Mouse (Mus musculus) stomach, embryonic 15.5 days (tissue): ENCODE results near the gene Rap1a. TPM values are rescaled to one million over a fixed set of nuclear protein-coding genes. Genes with fewer than 3 reads are reported as not detected.
"Not testable (repeated sequence)": the region's sequence is repeated elsewhere in the genome, so short reads cannot be mapped to it uniquely, and the experiment has no call there.

Experiments
- ATAC-seq: fragments of 200-750 bp; cut with Nextera tagmentation; 2 replicates; pipeline ENCODE4 v1.8.0; 2017; ENCODE audit warnings: low read depth, moderate number of reproducible peaks, moderate TSS enrichment; ENCODE audit not compliant: insufficient read depth, low FRiP score
- H3K27ac ChIP-seq: fragments of 300-500 bp; sonication (generic); 2 replicates; pipeline ENCODE4 v1.5.1; 2015; ENCODE audit warnings: mild to moderate bottlenecking, inconsistent platforms
- H3K27me3 ChIP-seq: fragments of 300-500 bp; sonication (generic); replicated peaks from 2 replicates; pipeline ENCODE4 v1.6.1; 2015; ENCODE audit warnings: inconsistent platforms
- H3K36me3 ChIP-seq: fragments of 300-500 bp; sonication (generic); 2 replicates; pipeline ENCODE4 v1.6.1; 2015; ENCODE audit warnings: inconsistent platforms
- H3K4me1 ChIP-seq: fragments of 300-500 bp; sonication (generic); 2 replicates; pipeline ENCODE4 v1.6.1; 2015; ENCODE audit warnings: inconsistent platforms
- H3K4me2 ChIP-seq: fragments of 300-500 bp; sonication (generic); 2 replicates; pipeline ENCODE4 v1.6.1; 2015; ENCODE audit warnings: mild to moderate bottlenecking, inconsistent platforms
- H3K4me3 ChIP-seq: fragments of 300-500 bp; sonication (generic); replicated peaks from 2 replicates; pipeline ENCODE4 v1.5.1; 2015; ENCODE audit warnings: inconsistent platforms
- H3K9ac ChIP-seq: fragments of 300-500 bp; sonication (generic); 2 replicates; pipeline ENCODE4 v1.6.1; 2015; ENCODE audit warnings: inconsistent platforms
- H3K9me3 ChIP-seq: fragments of 300-500 bp; sonication (generic); 2 replicates; pipeline ENCODE4 v1.6.1; 2016; ENCODE audit warnings: inconsistent platforms
- WGBS: fragments of 180-500 bp; shearing (Covaris S2); methylation state at CpG from one replicate; pipeline ENCODE4 v1.1.7; 2015; 5-methylcytosine and 5-hydroxymethylcytosine counted together
- polyA plus RNA-seq: library from polyadenylated mRNA; unstranded; fragments of >200 nt; fragmentation: Nextera tagmentation; extraction: Ambion mirVana; gene quantifications from 2 replicates; pipeline ENCODE4 v1.2.1, GENCODE M21; 2015

Rap1a gene
- polyA plus RNA-seq, 1 experiment from 2014 or later: 141 TPM

GRCm38 (mm10) chr3:105711741-105712140 lies 89.4 kb downstream of the Rap1a start:
- Histone ChIP-seq H3K27me3 (no peaks in the 10 kb centered on the region), H3K4me2 (no peak overlapping the region), H3K9me3 (no peaks in the 10 kb centered on the region), H3K27ac (no peak overlapping the region), H3K4me3 (no peak overlapping the region), H3K9ac (no peak overlapping the region), H3K36me3 (no peaks in the 10 kb centered on the region), H3K4me1 (peaks cover 13% of the 10 kb centered on the region; the same call in 1 of the 2 replicates)
- WGBS: 62% methylated on average over 7 of the region's 7 CpGs
- ATAC-seq: peak; percentile 56; the same call in 1 of the 2 replicates

- WGBS: 49% methylated on average over 6 of the region's 6 CpGs
- H3K4me3 ChIP-seq: no peak overlapping the region
- no peak for ATAC-seq
Measured at GRCm38 (mm10) chr3:105710246-105710645, 90.9 kb downstream of the Rap1a start.

GRCm38 (mm10) chr3:105707590-105707989 lies 93.5 kb downstream of the Rap1a start:
- H3K4me3 ChIP-seq: no peak overlapping the region
- no peak overlapping the region for H3K27ac ChIP-seq
- H3K9me3 ChIP-seq: no peaks in the 10 kb centered on the region
- H3K27me3 ChIP-seq: no peaks in the 10 kb centered on the region; the same call in 1 of the 2 replicates
- no peaks in the 10 kb centered on the region for H3K36me3 ChIP-seq
- no peak for ATAC-seq
- H3K4me2 ChIP-seq: no peak overlapping the region
- H3K9ac ChIP-seq: no peak overlapping the region
- H3K4me1 ChIP-seq: peaks cover 21% of the 10 kb centered on the region
- 36% methylated on average over 7 of the region's 7 CpGs for WGBS

More at GRCm38 (mm10) chr3:105710246-105710645, 90.9 kb downstream of the Rap1a start:
- Histone ChIP-seq H3K9me3 (no peaks in the 10 kb centered on the region), H3K36me3 (no peaks in the 10 kb centered on the region), H3K4me1 (peaks cover 13% of the 10 kb centered on the region), H3K27ac (0 out of 2 replicates have a peak overlapping the region, but pooled peaks have one; percentile 4), H3K27me3 (no peaks in the 10 kb centered on the region), H3K9ac (no peak overlapping the region), H3K4me2 (no peak overlapping the region)

- peak overlapping the region; percentile 48; the same call in 1 of the 2 replicates for H3K4me3 ChIP-seq
- H3K36me3 ChIP-seq: no peaks in the 10 kb centered on the region
- no peak overlapping the region for H3K9ac ChIP-seq
- no peaks in the 10 kb centered on the region; the same call in 1 of the 2 replicates for H3K27me3 ChIP-seq
- peaks cover 21% of the 10 kb centered on the region for H3K4me1 ChIP-seq
- WGBS: 46% methylated on average over 4 of the region's 4 CpGs
- no peaks in the 10 kb centered on the region for H3K9me3 ChIP-seq
- peak overlapping the region; percentile 88; the same call in 1 of the 2 replicates for H3K4me2 ChIP-seq
- no peak overlapping the region for H3K27ac ChIP-seq
- ATAC-seq: no peak
Measured at GRCm38 (mm10) chr3:105706366-105707020, 94.6 kb downstream of the Rap1a start.

GRCm38 (mm10) chr3:105705561-105705960 lies 95.6 kb downstream of the Rap1a start:
- H3K27me3 ChIP-seq: no peaks in the 10 kb centered on the region; the same call in 1 of the 2 replicates
- H3K9me3 ChIP-seq: no peaks in the 10 kb centered on the region
- no peak for ATAC-seq
- peaks cover 21% of the 10 kb centered on the region for H3K4me1 ChIP-seq
- H3K27ac ChIP-seq: peak overlapping the region; percentile 69; the same call in 1 of the 2 replicates
- peak overlapping the region; percentile 48 for H3K4me3 ChIP-seq
- peak overlapping the region; percentile 88 for H3K4me2 ChIP-seq
- H3K36me3 ChIP-seq: no peaks in the 10 kb centered on the region
- 37% methylated on average over 3 of the region's 3 CpGs for WGBS
- peak overlapping the region; percentile 17; the same call in 1 of the 2 replicates for H3K9ac ChIP-seq

- under 1% methylated on average over 28 of the region's 28 CpGs for WGBS
Measured at GRCm38 (mm10) chr3:105705061-105705549, 96.0 kb downstream of the Rap1a start.

GRCm38 (mm10) chr3:105704031-105705008 lies 96.8 kb downstream of the Rap1a start, which contains the start of gene Inka2:
Inka2 (plus strand) TSS chr3:105704599.
- Histone ChIP-seq H3K4me2 (peak within 1 kb of the TSS; percentile 88), H3K27ac (peak within 1 kb of the TSS; percentile 69; the same call in 1 of the 2 replicates), H3K36me3 (no peaks in the 10 kb centered on the region), H3K27me3 (no peaks in the 10 kb centered on the region; the same call in 1 of the 2 replicates), H3K9me3 (no peaks in the 10 kb centered on the region), H3K9ac (peak within 1 kb of the TSS; percentile 17), H3K4me3 (peak within 1 kb of the TSS; percentile 48), H3K4me1 (peaks cover 21% of the 10 kb centered on the region)
- WGBS: 6% methylated on average over 41 of the region's 43 CpGs
- peak; percentile 93 for ATAC-seq

More at GRCm38 (mm10) chr3:105705061-105705549, 96.0 kb downstream of the Rap1a start:
- no peaks in the 10 kb centered on the region for H3K9me3 ChIP-seq
- peaks cover 21% of the 10 kb centered on the region for H3K4me1 ChIP-seq
- peak; percentile 52 for ATAC-seq
- no peaks in the 10 kb centered on the region; the same call in 1 of the 2 replicates for H3K27me3 ChIP-seq
- peak overlapping the region; percentile 17 for H3K9ac ChIP-seq
- peak overlapping the region; percentile 69; the same call in 1 of the 2 replicates for H3K27ac ChIP-seq
- H3K4me2 ChIP-seq: peak overlapping the region; percentile 88
- peak overlapping the region; percentile 48 for H3K4me3 ChIP-seq
- no peaks in the 10 kb centered on the region for H3K36me3 ChIP-seq

- no peaks in the 10 kb centered on the region for H3K9me3 ChIP-seq
- H3K4me2 ChIP-seq: no peak overlapping the region
- H3K4me3 ChIP-seq: no peak overlapping the region
- no peaks in the 10 kb centered on the region; the same call in 1 of the 2 replicates for H3K27me3 ChIP-seq
- H3K9ac ChIP-seq: no peak overlapping the region
- no peak for ATAC-seq
- H3K36me3 ChIP-seq: no peaks in the 10 kb centered on the region
- 57% methylated on average over 6 of the region's 6 CpGs for WGBS
- peaks cover 21% of the 10 kb centered on the region for H3K4me1 ChIP-seq
- no peak overlapping the region for H3K27ac ChIP-seq
Measured at GRCm38 (mm10) chr3:105703571-105703970, 97.6 kb downstream of the Rap1a start.

- no peaks in the 10 kb centered on the region; the same call in 1 of the 2 replicates for H3K27me3 ChIP-seq
- no peak overlapping the region for H3K4me2 ChIP-seq
- H3K9ac ChIP-seq: no peak overlapping the region
- ATAC-seq: no peak
- H3K4me3 ChIP-seq: no peak overlapping the region
- H3K27ac ChIP-seq: no peak overlapping the region
- no peaks in the 10 kb centered on the region for H3K9me3 ChIP-seq
- no peaks in the 10 kb centered on the region for H3K36me3 ChIP-seq
- WGBS: 42% methylated on average over 5 of the region's 5 CpGs
- H3K4me1 ChIP-seq: peaks cover 9% of the 10 kb centered on the region; the same call in 1 of the 2 replicates
Measured at GRCm38 (mm10) chr3:105701399-105701798, 99.7 kb downstream of the Rap1a start.

- not testable (repeated sequence) for H3K4me3 ChIP-seq, H3K9ac ChIP-seq, ATAC-seq, H3K4me2 ChIP-seq, H3K27ac ChIP-seq, H3K27me3 ChIP-seq, H3K9me3 ChIP-seq, H3K36me3 ChIP-seq
- 31% methylated on average over 1 of the region's 1 CpGs for WGBS
- peaks cover 15% of the 10 kb centered on the region; the same call in 1 of the 2 replicates for H3K4me1 ChIP-seq
Measured at GRCm38 (mm10) chr3:105700786-105701185, 100.3 kb downstream of the Rap1a start.

- no peak overlapping the region for H3K4me2 ChIP-seq
- H3K9me3 ChIP-seq: no peaks in the 10 kb centered on the region
- peaks cover 10% of the 10 kb centered on the region; the same call in 1 of the 2 replicates for H3K4me1 ChIP-seq
- ATAC-seq: peak; percentile 74; the same call in 1 of the 2 replicates
- 31% methylated on average over 3 of the region's 3 CpGs for WGBS
- H3K36me3 ChIP-seq: no peaks in the 10 kb centered on the region
- H3K4me3 ChIP-seq: no peak overlapping the region
- H3K27ac ChIP-seq: no peak overlapping the region
- H3K9ac ChIP-seq: no peak overlapping the region
- H3K27me3 ChIP-seq: no peaks in the 10 kb centered on the region; the same call in 1 of the 2 replicates
Measured at GRCm38 (mm10) chr3:105699241-105699933, 101.7 kb downstream of the Rap1a start.
